Mouse (Mus musculus) heart, adult 18-20 months (tissue): Measurements from ENCODE around the gene Tex26. TPM values are rescaled to one million over a fixed set of nuclear protein-coding genes. Genes with fewer than 3 reads are reported as not detected.

Experiments
- DNase-seq, 2 experiments: peaks; one replicate each; pipeline ENCODE4 v3.0.0; 2021 to 2022; ENCODE audit warnings: mixed read lengths in 1 of 2
- long read RNA-seq, 2 experiments: library from polyadenylated mRNA; stranded (forward); transcript quantifications; one replicate each; pipeline ENCODE4 v2.0.0; 2021
- total RNA-seq, 2 experiments: library from RNA; stranded (reverse); gene quantifications; 2 replicates each; pipeline ENCODE4 v1.2.3; 2021

Gene Tex26
- total RNA-seq: not detected
- long read RNA-seq, experiment 1: 0 reads
- long read RNA-seq, experiment 2: 0 reads

DNA sequence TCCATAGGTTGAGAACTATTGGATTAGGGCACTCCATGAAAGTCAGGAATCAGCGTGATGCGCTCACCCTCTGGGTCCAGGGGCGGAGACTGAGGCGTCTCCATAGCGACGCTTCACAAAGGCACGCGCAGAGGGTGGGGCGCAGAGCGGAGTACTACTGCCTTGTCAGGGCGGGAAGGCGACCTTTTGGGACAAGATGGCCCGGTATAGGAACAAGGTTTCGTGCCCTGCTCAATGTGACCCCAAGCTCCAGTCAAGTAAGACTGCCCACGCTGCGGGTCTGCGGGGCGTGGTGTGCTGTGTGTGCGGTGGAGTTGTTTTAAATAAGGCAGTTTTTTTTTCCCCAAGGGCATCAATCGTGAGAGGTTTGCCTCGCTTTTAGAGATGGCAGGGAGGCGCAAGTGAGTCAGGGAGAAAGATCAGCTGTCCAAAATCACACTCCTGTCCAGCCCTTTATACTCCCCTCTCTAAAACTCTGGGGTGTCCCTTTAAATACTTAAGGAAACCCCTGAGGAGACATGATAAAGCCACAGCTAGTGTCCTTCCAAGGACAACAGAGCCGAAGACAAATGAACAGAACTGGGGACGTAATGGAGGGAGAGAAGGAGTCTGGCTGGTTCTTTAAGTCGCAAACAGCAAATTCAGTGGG is at the start of gene Tex26:
Gene Tex26 (plus strand): TSS at position 130 of the 649 bp plus-strand sequence.
- DNase-seq: peak; percentile 51 to 54

DNA sequence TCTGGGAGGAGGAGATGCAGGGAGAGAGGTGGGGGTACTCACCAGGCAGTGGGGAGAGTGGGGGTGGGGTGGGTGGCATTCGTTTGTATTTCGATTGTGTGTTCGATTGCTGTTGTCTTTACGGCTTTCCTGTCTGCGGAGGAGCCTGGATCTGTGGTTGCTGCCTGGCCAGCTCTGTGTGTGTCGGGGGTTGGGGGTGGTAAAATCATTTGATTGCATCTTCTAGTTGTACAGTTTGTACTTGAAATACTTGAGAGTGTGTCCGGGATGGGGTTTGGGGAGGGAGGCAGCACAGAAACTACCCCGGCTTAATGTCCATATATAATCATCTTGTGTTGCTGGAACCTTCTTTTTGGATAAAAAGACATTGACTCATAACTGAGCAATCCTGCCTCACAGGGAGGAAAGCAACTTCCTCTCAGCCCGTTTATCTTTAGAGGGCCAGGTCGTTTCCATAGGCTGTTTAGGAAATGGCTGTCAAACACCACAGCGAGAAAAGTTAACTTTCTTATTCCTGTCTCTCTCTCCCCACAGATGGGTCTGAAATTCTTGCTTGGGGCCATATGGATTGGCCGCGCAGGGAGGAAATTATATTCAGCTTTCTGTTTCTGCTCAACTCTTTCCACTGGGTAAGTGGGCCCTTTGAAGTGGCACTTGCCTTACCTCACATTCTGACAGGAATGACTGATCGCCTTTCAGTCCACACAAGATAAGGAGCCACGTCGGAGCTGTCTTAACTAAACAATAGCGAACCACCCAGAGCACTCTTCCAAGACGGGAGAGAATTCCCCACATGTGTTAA is 47.7 kb upstream of the Tex26 start:
- DNase-seq: no peak

DNA sequence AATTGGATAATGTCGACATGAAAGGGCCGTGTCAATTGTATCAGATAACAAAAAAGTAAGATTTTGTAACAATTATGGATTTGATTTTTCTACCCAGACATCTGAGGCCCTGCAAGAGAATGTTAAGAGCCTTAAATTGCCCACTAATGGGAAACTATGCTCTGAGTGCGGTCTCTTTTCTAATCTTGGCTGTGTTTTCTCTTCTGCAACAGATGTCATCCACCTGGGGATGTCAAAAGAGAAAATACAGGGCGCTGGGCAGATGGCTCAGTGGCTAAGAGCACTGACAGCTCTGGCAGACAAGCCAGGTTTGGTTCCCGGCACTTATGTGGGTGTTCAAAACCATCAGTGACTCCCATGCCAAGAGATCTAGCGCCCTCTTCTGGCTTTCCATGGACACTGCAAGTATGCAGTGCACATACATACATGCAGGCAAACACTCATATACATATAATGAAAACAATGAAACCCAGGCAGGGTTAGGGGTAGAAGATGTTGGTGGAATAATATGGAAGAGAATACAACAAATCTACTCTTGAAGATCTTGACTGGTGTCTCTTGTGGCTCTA is 47.0 kb upstream of the Tex26 start:
- no peak for DNase-seq

DNA sequence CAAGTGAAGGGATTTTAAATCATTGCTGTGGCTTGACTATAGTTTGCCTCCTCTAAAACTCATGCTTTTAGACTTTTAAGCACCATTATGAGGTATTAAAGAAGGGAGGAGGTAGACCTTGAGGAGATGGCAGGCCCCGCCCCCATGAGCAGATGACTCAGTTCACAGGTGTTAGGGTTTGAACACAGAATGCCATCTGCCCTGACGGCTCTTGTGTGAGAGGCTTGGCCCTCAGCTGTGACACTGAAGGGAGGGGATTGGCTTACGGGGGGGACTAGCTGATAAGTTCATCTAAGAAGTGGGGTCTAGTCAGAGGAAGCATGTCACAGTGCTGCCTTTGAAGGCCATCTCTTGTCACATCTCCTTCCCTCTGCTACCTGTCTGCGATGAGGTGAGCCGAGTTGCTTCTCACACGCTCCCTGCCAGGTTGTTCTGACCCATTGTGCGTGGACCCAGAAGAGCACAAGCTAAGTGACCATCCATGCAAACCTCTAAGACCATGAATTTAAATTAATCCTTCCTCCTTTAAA is 37.9 kb upstream of the Tex26 start:
- DNase-seq: no peak

DNA sequence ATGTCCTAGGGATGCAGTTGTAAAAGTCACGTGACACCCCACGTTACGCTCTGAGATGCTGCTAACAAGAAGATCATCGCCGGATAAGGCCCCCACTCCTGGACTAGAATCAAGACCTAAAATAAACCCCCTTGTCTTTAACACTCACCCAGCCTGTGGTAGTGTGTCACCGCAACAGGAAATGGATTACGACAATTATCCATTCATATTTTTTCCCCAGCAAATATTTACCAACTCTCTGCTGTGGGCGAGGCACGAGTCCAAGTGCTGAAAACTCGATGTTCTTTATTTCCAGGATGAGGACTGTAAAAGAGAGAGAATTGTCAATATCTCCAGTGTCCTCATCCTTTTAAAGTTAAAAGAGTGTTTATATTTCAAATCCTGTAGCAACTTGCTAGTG is 37.4 kb upstream of the Tex26 start:
- peak in 1 of 2 experiments; percentile 33 for DNase-seq

DNA sequence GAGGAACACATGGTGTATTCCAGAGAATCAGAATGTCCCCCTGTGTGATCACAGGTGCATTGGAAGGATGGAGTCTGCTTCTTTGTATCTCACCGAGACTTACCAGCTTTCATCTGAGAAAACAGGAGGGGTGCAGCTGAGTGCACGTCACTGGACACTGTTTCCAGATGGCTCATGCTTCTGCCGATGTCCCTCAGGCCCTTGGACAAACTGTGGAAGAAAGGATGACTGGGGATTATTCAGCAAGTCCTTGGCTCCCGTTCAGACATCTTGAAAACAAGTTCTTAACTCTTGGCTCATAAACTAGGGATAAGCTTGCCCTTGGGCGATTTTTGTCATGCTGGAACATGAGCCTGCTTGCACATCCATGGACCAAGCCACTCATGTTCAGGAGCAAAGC is 36.1 kb upstream of the Tex26 start:
- peak; percentile 74 to 89 for DNase-seq

DNA sequence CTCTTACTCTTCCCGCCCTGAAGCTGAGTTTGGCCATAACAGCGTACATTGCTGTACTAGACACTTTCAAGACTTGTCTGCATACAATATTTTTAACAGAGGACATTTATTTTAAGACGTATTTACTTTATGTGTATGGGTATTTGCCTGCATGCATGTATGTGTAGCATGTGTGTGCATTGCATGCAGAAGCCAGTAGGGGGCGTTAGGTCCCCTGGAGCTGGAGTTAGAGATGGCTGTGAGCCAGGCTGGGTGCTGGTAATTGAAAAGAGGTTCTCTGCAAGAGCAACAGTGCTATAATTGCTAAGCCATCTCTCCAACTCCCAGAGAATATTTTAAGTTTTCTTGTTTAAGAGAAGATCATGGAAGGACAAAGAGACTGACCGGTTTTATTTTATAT is 34.8 kb upstream of the Tex26 start:
- no peak for DNase-seq

DNA sequence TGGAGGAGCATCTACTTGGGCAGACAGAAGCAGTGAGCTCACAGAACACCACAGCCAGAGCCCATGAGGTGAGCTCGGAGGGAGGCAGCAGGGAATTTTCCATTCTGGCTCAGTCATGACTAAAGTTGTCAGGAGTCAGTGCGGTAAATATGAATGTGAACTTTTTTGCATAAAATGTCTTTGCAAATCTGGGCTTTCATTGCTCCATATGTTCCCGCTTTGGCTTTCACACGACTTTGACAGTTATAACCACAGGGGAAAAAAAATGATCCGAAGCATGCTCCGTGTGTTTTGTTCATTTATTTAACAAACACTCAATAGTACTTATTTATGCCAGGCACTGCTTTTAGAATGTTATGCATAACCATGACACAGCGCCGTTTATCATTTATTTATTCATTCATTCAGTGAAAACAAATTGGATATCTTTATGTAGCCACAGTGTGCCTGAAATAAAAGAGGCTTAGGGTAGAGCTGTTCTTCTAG is 32.6 kb upstream of the Tex26 start:
- DNase-seq: no peak

DNA sequence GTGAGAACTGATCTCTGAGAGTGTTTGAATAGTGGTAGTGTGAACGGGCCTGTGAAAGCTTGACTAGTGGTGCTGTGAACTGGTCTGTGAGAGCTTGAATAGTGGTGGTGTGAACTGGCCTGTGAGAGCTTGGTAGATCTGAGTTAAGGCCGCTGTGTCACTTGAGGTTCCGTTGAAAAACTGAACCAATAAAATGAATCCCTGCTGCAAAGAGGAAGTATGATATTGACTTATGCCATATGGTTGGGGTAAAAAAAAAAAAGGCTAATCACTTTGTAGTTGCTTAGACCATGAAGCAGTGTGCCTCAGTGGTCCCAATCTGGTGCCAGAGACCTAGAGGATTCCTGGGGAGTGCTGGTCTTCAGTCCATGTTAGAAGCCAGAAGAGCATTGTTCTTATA is 30.0 kb upstream of the Tex26 start:
- no peak for DNase-seq

DNA sequence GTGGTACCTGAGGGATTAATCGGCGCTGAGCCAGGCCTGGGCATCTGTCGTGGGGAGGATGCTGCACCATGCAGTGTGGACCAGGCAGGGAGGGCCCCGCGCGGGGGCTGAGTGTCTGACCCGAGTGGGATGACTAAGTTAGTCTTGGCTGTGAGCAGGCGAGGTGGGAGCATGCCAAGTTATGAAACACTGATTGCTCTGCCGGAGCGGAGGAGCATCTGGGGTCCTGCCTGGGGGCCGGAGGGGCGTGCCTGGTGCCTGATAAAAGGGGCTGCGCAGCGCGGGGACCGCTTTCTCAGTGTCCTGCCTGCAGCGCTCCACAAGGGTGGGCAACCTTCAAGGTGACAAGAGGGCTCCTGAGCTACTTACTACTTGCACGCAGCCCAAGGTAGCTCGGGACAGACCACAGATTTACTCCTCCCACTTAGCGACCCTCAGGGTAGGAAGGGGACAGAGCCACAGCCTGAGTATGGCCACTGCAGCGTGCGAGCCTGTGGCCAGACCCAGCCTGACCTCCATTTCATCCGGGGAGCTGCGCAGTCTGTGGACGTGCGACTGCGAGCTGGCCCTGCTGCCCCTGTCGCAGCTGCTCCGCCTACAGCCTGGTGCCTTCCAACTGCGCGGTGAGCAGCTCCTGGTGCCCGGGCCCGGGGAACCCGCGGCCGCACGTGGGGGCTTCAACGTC is 27.8 kb upstream of the Tex26 start, which contains the start of gene Medag:
Gene Medag (plus strand): TSS at position 241 of the 685 bp plus-strand sequence.
- DNase-seq: peak; percentile 90 to 93

DNA sequence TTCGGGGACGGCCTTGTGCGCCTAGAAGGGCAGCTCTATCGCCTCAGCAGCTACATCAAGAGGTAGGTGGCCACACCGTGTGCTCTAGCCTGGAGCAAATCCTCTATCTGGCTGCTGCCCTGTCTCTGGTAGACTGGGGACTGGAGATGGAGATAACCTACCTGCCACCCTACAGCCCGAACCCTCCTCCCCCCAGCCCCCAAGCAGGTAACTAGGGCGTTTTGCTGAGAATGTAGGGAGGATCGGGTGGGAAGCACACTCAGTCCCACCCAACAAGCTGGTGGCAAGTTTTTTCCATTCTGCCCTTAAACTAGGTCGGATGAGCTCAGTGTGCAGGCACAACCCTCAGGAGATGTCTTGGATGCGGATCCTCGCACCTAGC is 27.3 kb upstream of the Tex26 start:
- DNase-seq: no peak

DNA sequence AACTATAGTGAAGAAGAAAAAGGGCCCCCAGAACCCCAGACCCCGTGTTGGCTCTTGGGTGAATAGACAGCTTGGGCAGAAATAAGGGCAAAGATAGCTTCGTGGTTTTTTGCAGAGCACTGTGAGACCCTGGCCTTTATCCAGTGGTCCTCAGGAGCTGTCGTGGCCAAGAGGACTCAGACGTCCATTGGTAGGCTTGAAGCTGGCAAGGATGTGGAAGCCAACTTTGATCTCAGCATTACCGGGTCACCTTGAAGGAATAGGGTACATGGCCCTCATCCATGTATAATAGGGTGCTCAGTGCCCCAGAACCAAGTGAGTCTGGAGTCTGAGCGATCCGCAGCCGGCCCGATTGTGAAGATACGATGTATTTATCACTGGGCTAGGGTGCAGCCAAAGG is 26.8 kb upstream of the Tex26 start:
- DNase-seq: no peak

DNA sequence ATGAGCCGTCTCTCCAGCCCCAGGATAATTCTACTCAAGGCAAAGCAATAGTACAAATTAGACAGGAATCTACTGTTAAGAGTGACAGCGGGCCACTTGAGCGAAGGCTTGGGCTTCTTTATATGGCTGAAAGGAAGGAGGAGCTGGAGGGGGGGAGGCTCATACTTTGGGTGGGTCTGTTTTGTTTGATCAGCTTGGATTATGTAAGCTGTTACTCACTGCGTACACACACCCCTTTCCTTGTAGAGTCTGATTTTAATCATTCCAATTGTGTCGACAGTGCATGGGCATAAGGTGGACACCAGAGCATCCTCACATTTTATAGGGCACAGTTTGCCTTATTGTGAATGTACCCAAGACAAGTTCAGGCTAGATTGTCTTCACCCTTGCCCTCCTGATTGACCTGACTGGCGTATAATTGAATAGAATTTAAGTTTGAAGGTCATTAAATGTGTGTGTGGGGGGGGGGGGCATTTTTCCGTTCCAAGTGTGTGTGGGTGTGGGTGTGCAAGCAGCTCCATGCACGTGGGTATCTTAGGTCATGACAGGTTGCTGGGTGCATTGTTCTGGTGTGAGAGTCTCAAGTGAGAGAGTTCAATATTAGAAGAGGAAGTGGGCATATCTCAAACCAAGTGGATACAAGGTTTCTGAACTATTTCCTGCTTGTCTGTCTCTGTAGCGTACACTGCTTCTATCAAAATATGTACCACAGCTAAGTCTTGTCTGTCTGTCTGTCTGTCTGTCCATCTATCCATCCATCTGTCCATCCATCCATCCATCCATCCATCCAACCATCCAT is 24.9 kb upstream of the Tex26 start:
- no peak for DNase-seq

DNA sequence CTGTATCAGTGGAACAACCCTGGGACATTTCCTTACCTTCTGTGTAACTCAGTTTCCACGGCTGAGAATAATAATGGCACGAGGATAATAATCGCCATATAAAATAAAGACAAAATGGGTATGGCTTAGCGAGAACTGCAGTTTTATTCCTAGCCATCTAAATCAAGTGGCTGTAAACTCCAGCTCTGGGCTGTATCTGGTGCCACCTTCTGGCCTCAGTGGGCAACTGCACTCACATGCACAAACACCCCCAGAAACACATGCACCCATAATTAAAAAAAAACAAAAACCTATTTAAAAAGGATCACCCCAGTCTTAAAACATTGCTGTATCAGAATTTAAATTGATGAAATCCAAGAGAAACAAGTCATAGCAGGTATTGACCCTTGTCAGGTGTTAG is 22.1 kb upstream of the Tex26 start:
- no peak for DNase-seq

DNA sequence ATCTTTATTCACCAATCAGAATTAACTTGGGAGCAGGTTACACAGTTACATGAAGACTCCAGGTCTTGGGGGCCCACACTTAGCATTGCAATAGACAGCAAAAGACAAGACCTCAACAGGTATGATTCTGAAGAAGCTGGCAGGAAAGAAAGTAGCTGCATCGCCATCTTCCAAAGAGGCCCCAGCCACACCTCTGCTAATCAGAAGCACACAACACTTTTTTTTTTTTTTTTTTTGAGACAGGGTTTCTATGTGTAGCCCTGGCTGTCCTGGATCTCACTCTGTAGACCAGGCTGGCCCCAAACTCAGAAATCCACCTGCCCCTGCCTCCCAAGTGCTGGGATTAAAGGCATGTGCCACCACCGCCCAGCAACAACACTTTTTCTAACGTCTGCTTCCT is 12.9 kb upstream of the Tex26 start:
- DNase-seq: no peak

DNA sequence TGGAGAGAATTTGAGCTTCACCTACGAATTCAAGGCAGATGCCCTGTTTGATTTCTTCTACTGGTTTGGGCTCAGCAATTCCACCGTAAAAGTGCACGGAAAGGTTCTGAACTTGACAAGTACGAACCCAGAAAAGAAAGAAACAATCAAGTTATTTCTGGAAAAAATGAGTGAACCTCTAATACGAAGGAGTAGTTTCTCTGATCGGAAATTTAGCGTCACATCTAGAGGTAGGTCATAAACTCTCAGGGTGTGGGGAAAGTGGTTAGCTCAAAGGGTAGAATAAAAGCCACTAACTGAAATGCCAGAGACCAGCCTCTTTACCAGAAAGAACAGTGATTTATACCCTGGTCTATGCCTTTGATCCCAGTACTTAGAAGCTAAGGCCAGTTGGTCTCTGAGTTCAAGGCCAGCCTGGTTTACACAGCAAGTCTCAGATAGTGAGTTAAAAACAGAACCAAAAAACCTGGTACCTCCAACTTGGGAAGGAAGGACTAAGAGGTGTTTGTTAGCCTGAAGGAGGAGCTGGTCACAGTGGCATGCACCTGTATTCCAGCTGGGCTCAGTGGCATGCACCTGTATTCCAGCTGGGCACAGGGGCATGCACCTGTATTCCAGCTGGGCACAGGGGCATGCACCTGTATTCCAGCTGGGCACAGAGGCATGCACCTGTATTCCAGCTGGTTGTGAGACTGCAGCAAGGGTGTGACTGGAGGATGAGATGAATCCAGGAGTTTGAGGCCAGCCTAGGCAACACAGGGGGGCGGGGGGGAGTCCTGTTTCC is 12.0 kb upstream of the Tex26 start:
- DNase-seq: no peak

DNA sequence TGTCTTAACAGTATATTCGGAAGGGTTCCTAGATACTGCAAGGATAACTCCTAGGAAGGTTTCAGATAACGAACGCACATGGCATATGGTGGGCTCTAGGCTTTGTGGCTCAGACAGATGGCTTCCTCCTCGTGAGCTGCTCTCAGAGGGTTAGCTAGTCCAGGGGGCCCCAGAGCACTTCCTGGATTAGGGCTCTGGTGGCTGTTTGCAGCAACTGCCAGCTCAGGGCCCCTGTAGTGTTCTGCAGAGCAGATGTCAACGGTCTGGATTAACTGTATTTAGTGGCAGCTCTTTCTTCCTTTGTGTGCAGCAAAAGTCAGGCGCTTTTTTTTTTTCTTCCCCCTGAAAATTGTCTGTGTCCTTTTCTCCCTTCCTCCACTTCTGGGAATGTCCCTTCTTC is 11.1 kb upstream of the Tex26 start:
- no peak for DNase-seq

DNA sequence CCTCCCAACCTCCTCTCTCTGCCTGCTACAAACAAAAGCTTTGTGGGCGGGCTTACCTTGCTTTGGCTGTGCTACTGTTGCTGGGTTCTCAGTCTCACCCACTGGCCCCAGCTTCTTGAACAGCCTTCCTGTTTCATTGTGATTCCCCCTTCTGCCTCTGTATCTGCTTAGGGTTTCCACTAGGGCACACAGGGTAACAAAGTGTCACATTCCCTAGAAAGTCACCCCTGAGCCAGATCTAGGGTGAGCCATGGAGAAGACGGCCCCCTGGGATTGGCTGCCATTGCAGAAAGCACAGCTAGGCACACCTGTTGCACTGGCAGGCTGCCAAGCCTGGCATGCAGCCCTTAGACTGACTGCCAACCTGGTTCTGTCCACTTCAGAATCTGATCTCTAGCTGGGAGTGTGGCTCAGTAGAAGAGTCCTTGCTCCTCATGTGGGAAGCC is 10.6 kb upstream of the Tex26 start:
- DNase-seq: peak; percentile 61

DNA sequence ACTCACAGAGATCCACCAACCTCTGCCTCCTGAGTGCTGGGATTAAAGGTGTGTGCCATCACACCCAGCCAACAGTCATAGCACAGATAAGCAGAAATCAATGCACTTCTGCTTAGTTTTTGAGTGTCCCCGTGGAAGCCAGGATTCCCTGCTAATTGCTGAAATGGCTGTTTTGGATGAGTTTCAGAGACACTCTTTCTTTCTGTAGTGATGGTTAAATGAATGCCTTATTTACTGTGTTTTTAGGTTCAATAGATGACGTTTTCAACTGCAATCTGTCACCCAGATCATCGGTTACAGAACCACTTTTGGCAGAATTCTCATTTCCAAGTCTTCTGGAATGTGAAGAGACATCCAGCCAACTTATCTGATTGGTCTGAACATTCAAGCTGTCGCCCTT is 9.9 kb upstream of the Tex26 start:
- no peak for DNase-seq

DNA sequence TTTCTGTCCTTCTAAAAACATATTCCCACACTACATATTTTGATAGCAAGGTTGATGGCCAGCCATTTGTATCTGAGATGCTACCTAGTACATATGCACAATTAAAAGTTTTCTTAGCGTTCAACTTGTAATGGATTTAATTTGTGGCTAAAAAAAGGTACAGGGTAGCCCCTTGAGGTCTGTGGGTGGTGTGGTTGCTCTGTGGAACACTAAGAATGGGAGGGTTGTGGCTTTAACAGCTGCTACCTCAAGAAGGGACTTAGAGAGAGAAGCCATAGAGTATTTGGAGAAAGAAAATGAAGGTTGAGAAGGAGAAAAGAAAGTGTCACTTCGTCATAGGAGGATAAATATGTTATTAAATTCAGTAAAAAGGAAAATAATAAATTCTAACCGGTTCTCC is 8.5 kb upstream of the Tex26 start:
- no peak for DNase-seq

DNA sequence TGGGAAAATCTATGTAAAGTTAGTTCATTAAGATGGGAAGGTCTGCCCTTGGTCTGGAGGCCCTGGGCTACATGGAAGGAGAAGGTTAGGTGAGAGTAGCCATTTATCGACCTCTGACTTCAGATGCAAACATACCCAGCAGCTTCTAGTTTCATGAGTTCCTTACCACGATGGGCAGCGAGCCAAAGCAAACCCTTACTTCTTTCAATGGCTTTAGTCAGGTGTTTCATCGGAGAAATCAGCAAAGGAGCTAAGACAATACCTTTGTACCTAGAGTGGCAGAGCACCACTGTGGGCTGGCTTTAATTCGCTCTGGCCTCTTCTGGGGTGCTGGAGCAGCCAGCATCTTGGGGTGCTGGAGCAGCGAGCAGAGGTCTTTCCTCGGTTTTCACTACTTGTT is 5.8 kb upstream of the Tex26 start:
- no peak for DNase-seq
